Mouse (Mus musculus) midbrain, embryonic 11.5 days (tissue): ENCODE measurements around the gene Slc12a3. TPM values are rescaled to one million over a fixed set of nuclear protein-coding genes. Genes with fewer than 3 reads are reported as not detected.
"Not testable (repeated sequence)": the region's sequence is repeated elsewhere in the genome, so short reads cannot be mapped to it uniquely, and the experiment has no call there.

Experiments
- ATAC-seq: fragments of 200-750 bp; cut with Nextera tagmentation; 2 replicates; pipeline ENCODE4 v1.8.0; 2017; ENCODE audit warnings: moderate TSS enrichment, moderate library complexity; ENCODE audit not compliant: low FRiP score
- DNase-seq: peaks from one replicate; pipeline ENCODE4 v3.0.0; 2015; ENCODE audit warnings: low spot score; ENCODE audit errors: missing footprints
- H3K27ac ChIP-seq: fragments of 300-500 bp; sonication (generic); 2 replicates; pipeline ENCODE4 v1.5.1; 2014; ENCODE audit warnings: low read depth, low read length
- H3K27me3 ChIP-seq: fragments of 300-500 bp; sonication (generic); 2 replicates; pipeline ENCODE4 v1.6.1; 2014; ENCODE audit warnings: mild to moderate bottlenecking, low read length, moderate library complexity, mixed read lengths; ENCODE audit not compliant: control insufficient read depth, insufficient read depth
- H3K36me3 ChIP-seq: fragments of 300-500 bp; sonication (generic); 2 replicates; pipeline ENCODE4 v1.6.1; 2014; ENCODE audit warnings: mild to moderate bottlenecking, low read length, moderate library complexity, mixed read lengths; ENCODE audit not compliant: control insufficient read depth, insufficient read depth
- H3K4me1 ChIP-seq: fragments of 300-500 bp; sonication (generic); 2 replicates; pipeline ENCODE4 v1.6.1; 2014; ENCODE audit warnings: low read length; ENCODE audit not compliant: control insufficient read depth, insufficient read depth
- H3K4me2 ChIP-seq: fragments of 300-500 bp; sonication (generic); 2 replicates; pipeline ENCODE4 v1.6.1; 2014; ENCODE audit warnings: mild to moderate bottlenecking, moderate library complexity
- H3K4me3 ChIP-seq: fragments of 300-500 bp; sonication (generic); 2 replicates; pipeline ENCODE4 v1.5.1; 2014; ENCODE audit warnings: low read depth, low read length
- H3K9ac ChIP-seq: fragments of 300-500 bp; sonication (generic); 2 replicates; pipeline ENCODE4 v1.6.1; 2014; ENCODE audit warnings: low read length
- H3K9me3 ChIP-seq: fragments of 300-500 bp; sonication (generic); 2 replicates; pipeline ENCODE4 v1.6.1; 2016; ENCODE audit warnings: low read length; ENCODE audit not compliant: control insufficient read depth
- WGBS: fragments of 180-500 bp; shearing (Covaris S2); extraction: QIAGEN DNeasy Blood & Tissue Kit; methylation state at CpG from one replicate; pipeline ENCODE4 v1.1.7; 2014; 5-methylcytosine and 5-hydroxymethylcytosine counted together
- polyA plus RNA-seq: library from polyadenylated mRNA; unstranded; fragments of >200 nt; fragmentation: Nextera tagmentation; extraction: Ambion mirVana; gene quantifications from 2 replicates; pipeline ENCODE4 v1.2.1, GENCODE M21; 2014

Gene Slc12a3
- polyA plus RNA-seq, 1 experiment from 2014 or later, result not detected

DNA sequence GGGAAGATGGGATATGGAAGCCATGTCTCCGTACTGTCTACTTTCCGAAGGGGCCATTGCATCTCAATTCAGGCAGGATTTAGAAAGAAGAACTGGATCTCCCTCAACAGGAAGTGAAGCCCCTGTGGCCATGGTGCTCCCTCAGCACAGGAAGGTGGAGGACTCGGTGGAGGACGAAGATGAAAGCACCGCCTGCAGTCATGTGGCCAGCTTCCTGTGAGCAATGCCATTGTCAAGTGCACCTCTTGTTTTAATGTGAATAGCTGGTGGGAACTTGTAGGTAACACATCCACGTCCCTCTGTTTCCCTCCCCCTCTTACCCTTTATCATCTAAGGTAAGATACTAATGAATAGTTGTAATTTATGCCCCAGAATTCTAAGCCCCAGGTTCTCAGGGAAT is 69.6 kb downstream of the Slc12a3 start:
- no peaks in the 10 kb centered on the region for H3K9me3 ChIP-seq
- no peaks in the 10 kb centered on the region for H3K27me3 ChIP-seq
- peaks cover 12% of the 10 kb centered on the region; the same call in 1 of the 2 replicates for H3K36me3 ChIP-seq
- WGBS, result 84% methylated on average over 6 of the region's 6 CpGs
- no peak overlapping the region for H3K9ac ChIP-seq
- H3K4me3 ChIP-seq, result no peak overlapping the region
- ATAC-seq (no peak), DNase-seq (peak; percentile 45)
- no peak overlapping the region for H3K27ac ChIP-seq
- H3K4me1 ChIP-seq, result no peaks in the 10 kb centered on the region
- no peak overlapping the region for H3K4me2 ChIP-seq

DNA sequence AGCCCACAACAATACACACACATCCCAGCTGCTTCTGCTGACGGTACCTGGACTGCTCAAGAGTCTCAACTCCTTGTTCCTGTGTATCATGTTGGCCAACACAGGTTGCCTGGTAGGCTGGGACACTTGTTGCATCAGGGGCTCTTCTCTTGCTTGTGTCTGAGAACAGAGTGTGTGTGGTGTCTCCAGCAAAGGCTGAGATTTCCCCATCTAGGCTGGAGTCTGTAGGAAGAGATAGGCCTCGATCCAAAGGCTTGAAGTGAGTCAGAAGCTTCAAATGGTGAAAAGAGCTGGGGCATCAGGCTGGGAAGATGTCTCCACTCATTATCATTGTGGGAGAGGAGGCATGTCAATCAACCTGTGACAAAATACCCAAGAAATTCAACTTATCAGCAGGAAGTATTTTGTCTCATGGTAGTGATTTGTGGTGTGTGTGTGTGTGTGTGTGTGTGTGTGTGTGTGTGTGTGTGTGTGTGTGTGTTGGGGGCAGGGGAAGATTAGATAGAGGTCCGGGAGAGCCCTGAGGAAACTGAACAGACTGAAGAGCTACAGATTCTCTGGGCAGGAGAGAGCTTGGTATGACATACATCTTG is 70.5 kb downstream of the Slc12a3 start:
- no peak overlapping the region for H3K27ac ChIP-seq
- no peak overlapping the region for H3K4me2 ChIP-seq
- peak; percentile 51 for DNase-seq
- H3K9me3 ChIP-seq, result no peaks in the 10 kb centered on the region
- H3K9ac ChIP-seq, result no peak overlapping the region
- no peaks in the 10 kb centered on the region for H3K4me1 ChIP-seq
- WGBS, result 82% methylated on average over 3 of the region's 3 CpGs
- ATAC-seq, result no peak
- H3K27me3 ChIP-seq, result no peaks in the 10 kb centered on the region
- H3K36me3 ChIP-seq, result peaks cover 9% of the 10 kb centered on the region; the same call in 1 of the 2 replicates
- no peak overlapping the region for H3K4me3 ChIP-seq

DNA sequence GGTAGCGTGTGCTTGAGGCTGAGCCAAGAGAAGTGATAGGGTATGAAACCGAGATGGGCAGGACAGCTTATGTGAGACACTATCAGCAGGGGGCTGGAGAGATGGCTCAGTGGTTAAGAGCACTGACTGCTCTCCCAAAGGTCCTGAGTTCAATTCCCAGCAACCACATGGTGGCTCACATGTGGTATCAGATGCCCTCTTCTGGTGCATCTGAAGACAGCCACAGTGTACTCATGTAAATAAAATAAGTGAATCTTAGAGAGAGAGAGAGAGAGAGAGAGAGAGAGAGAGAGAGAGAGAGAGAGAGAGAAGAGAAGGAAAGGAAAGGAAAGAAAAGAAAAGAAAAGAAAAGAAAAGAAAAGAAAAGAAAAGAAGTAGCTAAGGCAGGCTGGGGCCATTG is 71.0 kb downstream of the Slc12a3 start:
- 67% methylated on average over 2 of the region's 2 CpGs for whole genome bisulfite sequencing
- H3K4me3 ChIP-seq, ATAC-seq: not testable (repeated sequence)

DNA sequence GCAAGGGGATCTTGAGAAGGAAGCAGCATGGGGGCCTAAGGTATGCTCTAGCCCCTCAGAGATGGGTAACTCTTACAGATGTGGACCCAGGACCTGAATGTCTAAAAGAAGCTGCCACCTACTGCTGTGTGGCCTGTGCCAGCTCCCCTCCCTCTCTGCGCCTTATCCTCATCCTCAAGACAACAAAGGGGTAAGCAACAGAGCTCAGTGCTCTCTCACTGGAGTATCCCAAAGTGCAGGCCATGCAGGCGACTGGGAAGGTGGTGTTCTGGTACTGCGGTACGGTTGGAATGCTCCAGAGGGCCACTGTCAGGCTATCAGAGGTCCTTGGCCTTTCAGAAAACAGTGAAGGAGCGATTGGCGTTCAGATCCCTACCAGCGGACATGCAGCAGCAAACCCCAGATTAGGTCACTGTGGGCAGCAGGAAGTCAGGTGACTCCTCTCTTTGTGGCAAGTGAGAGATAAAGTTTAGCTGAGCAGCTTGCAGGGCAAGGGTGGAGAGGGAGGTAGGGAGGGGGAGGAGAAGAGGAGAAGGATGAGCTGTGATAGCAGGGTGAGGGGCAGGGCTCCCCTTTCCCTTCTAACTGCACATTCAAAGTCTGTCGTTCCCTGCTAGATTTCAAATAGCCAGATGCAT is 79.6 kb downstream of the Slc12a3 start:
- ATAC-seq (no peak), DNase-seq (peak; percentile 21)
- Histone ChIP-seq H3K9me3 (no peaks in the 10 kb centered on the region), H3K9ac (no peak overlapping the region), H3K4me1 (no peaks in the 10 kb centered on the region), H3K4me2 (no peak overlapping the region), H3K36me3 (no peaks in the 10 kb centered on the region), H3K27me3 (no peaks in the 10 kb centered on the region), H3K27ac (no peak overlapping the region), H3K4me3 (no peak overlapping the region)
- 73% methylated on average over 8 of the region's 8 CpGs for WGBS

More for the DNA sequence above, 71.0 kb downstream of the Slc12a3 start:
- not testable (repeated sequence) for H3K27ac ChIP-seq, DNase-seq, H3K4me1 ChIP-seq, H3K9me3 ChIP-seq, H3K9ac ChIP-seq, H3K4me2 ChIP-seq, H3K27me3 ChIP-seq, H3K36me3 ChIP-seq

DNA sequence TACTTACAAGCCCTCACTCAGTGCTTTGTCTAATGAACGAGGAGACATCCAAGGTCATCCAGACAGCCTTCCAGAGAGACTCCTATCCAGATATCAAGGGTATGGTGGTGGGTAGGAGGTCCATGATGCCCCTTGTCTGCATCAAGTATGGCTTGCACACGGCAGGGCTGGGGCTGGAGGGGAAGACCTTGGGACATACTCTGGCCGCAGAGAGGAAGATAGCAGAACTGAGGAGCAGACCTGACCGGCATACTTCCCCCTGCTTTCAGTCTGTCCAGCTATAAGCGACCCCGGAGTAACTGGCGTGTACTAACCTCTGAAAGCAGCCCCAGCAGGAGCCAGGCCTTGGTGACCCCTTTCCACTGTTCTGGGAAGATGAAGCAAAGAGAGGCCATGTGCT is 80.5 kb downstream of the Slc12a3 start:
- H3K9ac ChIP-seq, result no peak overlapping the region
- no peaks in the 10 kb centered on the region for H3K36me3 ChIP-seq
- 86% methylated on average over 7 of the region's 7 CpGs for WGBS
- no peak overlapping the region for H3K4me3 ChIP-seq
- no peak overlapping the region for H3K27ac ChIP-seq
- H3K4me1 ChIP-seq, result no peaks in the 10 kb centered on the region
- DNase-seq (no peak), ATAC-seq (no peak)
- no peaks in the 10 kb centered on the region for H3K27me3 ChIP-seq
- no peak overlapping the region for H3K4me2 ChIP-seq
- no peaks in the 10 kb centered on the region for H3K9me3 ChIP-seq

DNA sequence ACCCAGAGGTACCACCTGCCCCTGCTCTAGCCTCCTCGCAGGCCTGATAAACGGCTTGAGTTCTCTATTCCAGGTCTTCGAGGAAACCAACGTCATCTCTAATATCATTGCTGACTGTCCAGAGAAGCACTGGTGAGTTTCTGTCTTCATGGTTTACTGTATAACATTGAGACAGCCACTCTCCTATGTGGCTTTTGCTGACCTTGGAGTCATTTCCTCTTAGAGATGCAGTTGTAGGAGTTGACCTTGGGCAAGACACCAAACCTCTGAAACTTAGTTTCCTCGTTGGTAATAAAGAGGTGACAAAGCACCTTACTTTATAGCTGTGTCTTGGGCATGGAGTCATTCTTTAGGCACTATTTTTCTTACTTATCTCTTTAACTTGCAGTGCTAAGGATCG is 83.5 kb downstream of the Slc12a3 start:
- no peak overlapping the region for H3K4me3 ChIP-seq
- no peak for ATAC-seq
- no peak for DNase-seq
- no peak overlapping the region for H3K4me2 ChIP-seq
- no peak overlapping the region for H3K27ac ChIP-seq
- no peaks in the 10 kb centered on the region for H3K27me3 ChIP-seq
- no peak overlapping the region for H3K9ac ChIP-seq
- no peaks in the 10 kb centered on the region for H3K36me3 ChIP-seq
- no peaks in the 10 kb centered on the region for H3K4me1 ChIP-seq
- no peaks in the 10 kb centered on the region for H3K9me3 ChIP-seq
- 84% methylated on average over 6 of the region's 6 CpGs for WGBS

DNA sequence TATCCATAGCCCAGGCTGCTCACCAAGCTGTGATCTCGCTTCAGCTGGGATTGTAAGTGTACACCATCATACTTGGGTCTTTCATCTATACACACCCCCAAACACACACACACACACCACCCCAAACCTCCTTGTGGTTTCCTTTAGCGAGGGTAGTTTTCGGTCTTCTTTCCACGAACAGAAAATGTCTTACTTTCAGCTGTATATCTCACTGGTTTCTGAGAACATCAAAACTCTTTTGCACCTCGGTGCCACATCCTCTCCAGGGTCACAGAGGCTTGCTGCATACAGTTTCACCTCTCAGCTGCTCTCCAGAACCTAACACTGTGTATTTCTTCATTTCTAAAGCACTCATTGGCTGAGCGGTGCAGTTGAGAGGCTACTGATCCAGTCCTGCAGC is 84.5 kb downstream of the Slc12a3 start:
- Histone ChIP-seq H3K4me2 (no peak overlapping the region), H3K9me3 (no peaks in the 10 kb centered on the region), H3K27ac (no peak overlapping the region), H3K9ac (no peak overlapping the region), H3K4me3 (no peak overlapping the region), H3K27me3 (no peaks in the 10 kb centered on the region), H3K36me3 (no peaks in the 10 kb centered on the region), H3K4me1 (no peaks in the 10 kb centered on the region)
- WGBS, result 86% methylated on average over 6 of the region's 6 CpGs
- DNase-seq (peak; percentile 1), ATAC-seq (no peak)

DNA sequence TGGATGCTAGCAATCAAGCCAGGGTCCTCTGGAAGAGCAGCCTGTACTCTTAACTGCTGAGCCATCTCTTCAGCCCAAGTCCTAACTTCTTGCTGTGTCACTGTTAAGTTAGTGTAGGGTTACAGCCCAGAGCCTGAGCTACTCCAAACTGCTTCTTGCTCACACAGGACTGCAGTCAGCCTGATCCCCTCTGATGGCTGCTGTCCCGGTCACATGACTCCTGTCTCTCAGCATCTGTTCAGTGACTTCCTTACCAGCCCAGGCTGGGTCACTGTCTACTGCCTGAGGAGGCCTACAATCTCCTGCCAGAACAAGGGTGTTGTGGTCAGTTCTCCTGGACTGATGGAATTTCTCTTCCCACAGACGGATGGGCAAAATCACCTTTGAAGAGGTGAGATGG is 86.2 kb downstream of the Slc12a3 start:
- H3K27me3 ChIP-seq, result no peaks in the 10 kb centered on the region
- no peak overlapping the region for H3K4me3 ChIP-seq
- H3K4me2 ChIP-seq, result no peak overlapping the region
- no peaks in the 10 kb centered on the region for H3K36me3 ChIP-seq
- no peak overlapping the region for H3K27ac ChIP-seq
- no peaks in the 10 kb centered on the region for H3K4me1 ChIP-seq
- no peak for ATAC-seq
- WGBS, result 74% methylated on average over 2 of the region's 2 CpGs
- peak; percentile 47 for DNase-seq
- no peak overlapping the region for H3K9ac ChIP-seq
- no peaks in the 10 kb centered on the region for H3K9me3 ChIP-seq
